Mouse (Mus musculus) frontal cortex, postnatal 14 days (tissue): ENCODE measurements around the gene Ssh2.

Experiments used
- DNase-seq, 2 experiments: peaks; one replicate each; pipeline ENCODE4 v3.0.0; 2022; ENCODE audit warnings: low spot score in 2 of 2

The Ssh2 gene

GRCm38 (mm10) chr11:77507426-77507825 lies 291.3 kb downstream of the Ssh2 start:
- peak in 1 of 2 experiments; percentile 22 for DNase-seq

- peak; percentile 72 to 77 for DNase-seq
These were observed 292.3 kb downstream of the Ssh2 start for GRCm38 (mm10) chr11:77508068-77509021.
